Mouse (Mus musculus) embryo, embryonic 10 days (tissue): ENCODE data around the gene Atg7.
"Not testable (repeated sequence)": the region's sequence is repeated elsewhere in the genome, so short reads cannot be mapped to it uniquely, and the experiment has no call there.

ENCODE experiments used
- DNase-seq: peaks from one replicate; pipeline ENCODE4 v3.0.0-alpha.2; 2015; ENCODE audit warnings: low spot score

Atg7 gene

GRCm38 (mm10) chr6:114642601-114643528, at the start of gene Atg7:
Gene Atg7, plus strand, starts transcription at chr6:114643097.
- peak; percentile 98 for DNase-seq

- not testable (repeated sequence) for DNase-seq
Observed at GRCm38 (mm10) chr6:114614076-114614475, 28.8 kb upstream of the Atg7 start.

- DNase-seq, result not testable (repeated sequence)
Observed at GRCm38 (mm10) chr6:114633886-114634285, 9.0 kb upstream of the Atg7 start.

- no peak for DNase-seq
Observed at GRCm38 (mm10) chr6:114643716-114644115, 819 bp downstream of the Atg7 start.

GRCm38 (mm10) chr6:114644531-114644930, 1.6 kb downstream of the Atg7 start:
- no peak for DNase-seq

GRCm38 (mm10) chr6:114646201-114646600, 3.3 kb downstream of the Atg7 start:
- DNase-seq, result no peak

GRCm38 (mm10) chr6:114647011-114647410, 4.1 kb downstream of the Atg7 start:
- no peak for DNase-seq

- DNase-seq, result no peak
Observed at GRCm38 (mm10) chr6:114648352-114649030, 5.6 kb downstream of the Atg7 start.

- DNase-seq, result peak; percentile 41
Observed at GRCm38 (mm10) chr6:114652209-114652608, 9.3 kb downstream of the Atg7 start.

GRCm38 (mm10) chr6:114656826-114657600, 14.1 kb downstream of the Atg7 start:
- DNase-seq, result no peak

- no peak for DNase-seq
Observed at GRCm38 (mm10) chr6:114657807-114658206, 14.9 kb downstream of the Atg7 start.

- no peak for DNase-seq
Observed at GRCm38 (mm10) chr6:114659278-114659991, 16.5 kb downstream of the Atg7 start.

- no peak for DNase-seq
Observed at GRCm38 (mm10) chr6:114659992-114660800, 17.3 kb downstream of the Atg7 start.

- DNase-seq, result no peak
Observed at GRCm38 (mm10) chr6:114663707-114664106, 20.8 kb downstream of the Atg7 start.

GRCm38 (mm10) chr6:114664716-114665115, 21.8 kb downstream of the Atg7 start:
- no peak for DNase-seq

- no peak for DNase-seq
Observed at GRCm38 (mm10) chr6:114667518-114667917, 24.6 kb downstream of the Atg7 start.

- no peak for DNase-seq
Observed at GRCm38 (mm10) chr6:114674771-114675170, 31.9 kb downstream of the Atg7 start.

GRCm38 (mm10) chr6:114676091-114676490, 33.2 kb downstream of the Atg7 start:
- DNase-seq, result peak; percentile 13

- peak; percentile 50 for DNase-seq
Observed at GRCm38 (mm10) chr6:114682092-114682711, 39.3 kb downstream of the Atg7 start.

GRCm38 (mm10) chr6:114683741-114684140, 40.8 kb downstream of the Atg7 start:
- no peak for DNase-seq
